Mouse (Mus musculus) megakaryocyte-erythroid progenitor cell, adult 5-6 weeks (primary cell): ENCODE measurements around the gene C1galt1. TPM values are rescaled to one million over a fixed set of nuclear protein-coding genes. Genes with fewer than 3 reads are reported as not detected.
A peak's percentile ranks its signal among the peaks of the same experiment; 100 is the strongest.

ENCODE experiments used
- ATAC-seq: replicated peaks from 2 replicates; pipeline ENCODE4 v1.8.0; 2016; ENCODE audit warnings: mild to moderate bottlenecking, inconsistent platforms; ENCODE audit not compliant: severe bottlenecking, poor library complexity, low FRiP score, low TSS enrichment
- total RNA-seq, 2 experiments: library from RNA; stranded (forward) in 1 of 2; stranded (reverse) in 1 of 2; fragments of 200-1000, 215-1000 nt in 1 of 2; fragments of >200 nt in 1 of 2; fragmentation: Nextera tagmentation in 1 of 2; gene quantifications; 2 replicates each; pipeline ENCODE4 v1.2.3; 2014 to 2017

C1galt1 gene
- total RNA-seq, 2 experiments from 2014 or later, result 50.1 to 51.2 TPM

GRCm38 (mm10) chr6:7857356-7858247 is 13.0 kb downstream of the C1galt1 start:
- peak; percentile 77 for ATAC-seq

GRCm38 (mm10) chr6:7858586-7858985 is 13.9 kb downstream of the C1galt1 start:
- 0 out of 2 replicates have a peak, but pooled peaks have one; percentile 12 for ATAC-seq

- ATAC-seq, result no peak
Observed at GRCm38 (mm10) chr6:7859161-7859560, 14.5 kb downstream of the C1galt1 start.

GRCm38 (mm10) chr6:7861033-7861432 is 16.4 kb downstream of the C1galt1 start:
- ATAC-seq, result no peak

- ATAC-seq, result no peak
Observed at GRCm38 (mm10) chr6:7863354-7863753, 18.7 kb downstream of the C1galt1 start.

GRCm38 (mm10) chr6:7876836-7877235 is 32.2 kb downstream of the C1galt1 start:
- no peak for ATAC-seq

- no peak for ATAC-seq
Observed at GRCm38 (mm10) chr6:7881595-7882128, 37.0 kb downstream of the C1galt1 start.

- no peak for ATAC-seq
Observed at GRCm38 (mm10) chr6:7882520-7882919, 37.9 kb downstream of the C1galt1 start.

- ATAC-seq, result no peak
Observed at GRCm38 (mm10) chr6:7885994-7886684, 41.5 kb downstream of the C1galt1 start.

- no peak for ATAC-seq
Observed at GRCm38 (mm10) chr6:7886685-7887004, 42.0 kb downstream of the C1galt1 start.

- ATAC-seq, result peak; percentile 92
Observed at GRCm38 (mm10) chr6:7896339-7896738, 51.7 kb downstream of the C1galt1 start.

GRCm38 (mm10) chr6:7912015-7912414 is 67.4 kb downstream of the C1galt1 start:
- no peak for ATAC-seq

Other genes starting within 250 kb of the C1galt1 start
- 213 and 259 TPM in 2 replicates for gene Asns, start 151.6 kb upstream of the C1galt1 start, total RNA-seq (2014; fragmentation: Nextera tagmentation)
- gene Asns, start 151.6 kb upstream of the C1galt1 start, total RNA-seq (2017), result 174 and 298 TPM in 2 replicates